Mouse (Mus musculus): ENCODE data around the gene Lsm6. TPM values are rescaled to one million over a fixed set of nuclear protein-coding genes. Genes with fewer than 3 reads are reported as not detected.

Gene Lsm6
- total RNA-seq, 2 experiments from 2014 or later = 21.8 to 40.7 TPM

DNA sequence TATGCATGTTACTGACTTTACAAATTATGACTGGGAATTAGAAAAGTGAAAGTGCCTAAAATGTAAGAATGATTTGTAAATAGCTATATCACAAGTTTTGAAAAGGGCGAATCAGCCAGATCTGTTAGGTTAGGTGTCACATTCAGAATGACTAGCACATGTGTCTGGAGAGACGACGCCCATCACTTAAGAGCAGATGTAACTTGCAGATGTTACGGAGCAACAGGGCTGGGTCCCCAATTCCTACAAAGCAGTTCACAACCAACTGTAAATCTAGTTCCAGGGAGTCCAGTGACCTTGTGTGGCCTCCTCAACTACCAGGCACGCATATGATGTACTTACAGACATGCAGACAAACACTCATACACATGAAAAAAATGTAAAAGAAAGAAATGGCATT lies 12.5 kb downstream of the Lsm6 start:
- ATAC-seq (replicated peaks; ENCODE audit: low FRiP score, poor library complexity, severe bottlenecking) = no peak

GRCm38 (mm10) chr8:78807283-78807682 lies 13.7 kb downstream of the Lsm6 start:
- no peak for ATAC-seq (replicated peaks; ENCODE audit: low FRiP score, poor library complexity, severe bottlenecking)

DNA sequence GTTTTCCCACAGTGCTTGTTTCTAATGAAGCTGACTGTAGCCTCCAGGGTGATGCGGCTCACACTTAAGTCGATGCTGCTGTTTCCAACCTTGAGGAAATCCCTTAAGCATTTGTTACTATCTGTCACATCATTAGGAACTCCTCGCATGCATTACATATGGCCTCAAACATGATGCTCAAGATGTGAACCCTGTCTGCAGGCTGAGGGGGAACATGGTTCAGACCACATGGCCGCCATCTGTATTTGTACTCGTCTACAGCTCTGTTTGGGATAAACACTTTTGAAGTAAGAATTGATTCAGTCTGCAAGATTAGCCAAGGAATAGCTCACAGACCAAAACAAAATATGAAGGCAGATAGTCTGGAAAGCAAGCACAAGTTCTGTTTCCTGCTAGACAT lies 14.9 kb downstream of the Lsm6 start:
- ATAC-seq (replicated peaks; ENCODE audit: low FRiP score, poor library complexity, severe bottlenecking) = no peak

GRCm38 (mm10) chr8:78801201-78801600 lies 19.7 kb downstream of the Lsm6 start:
- ATAC-seq (replicated peaks; ENCODE audit: low FRiP score, poor library complexity, severe bottlenecking) = no peak

DNA sequence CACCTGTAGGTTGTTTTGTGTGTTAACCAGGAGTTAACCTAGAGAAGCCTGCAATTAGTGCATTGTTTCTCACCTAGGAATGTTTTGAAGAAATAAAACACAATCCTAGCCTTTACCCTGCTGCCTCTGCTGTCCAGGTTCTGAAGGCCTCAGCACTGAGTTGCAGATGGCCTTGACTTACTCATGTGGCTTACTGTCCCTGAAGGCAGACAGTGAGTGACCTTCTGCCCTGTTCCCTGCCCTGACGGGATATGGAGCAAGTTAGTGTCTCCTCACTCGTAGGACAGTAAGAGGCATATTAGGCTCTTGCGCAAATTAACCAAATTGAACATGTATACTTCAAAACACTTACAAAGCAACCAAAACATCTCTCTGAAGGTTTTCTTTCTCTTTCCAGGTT lies 22.3 kb downstream of the Lsm6 start:
- no peak for ATAC-seq (replicated peaks; ENCODE audit: low FRiP score, poor library complexity, severe bottlenecking)

- ATAC-seq (replicated peaks; ENCODE audit: low FRiP score, poor library complexity, severe bottlenecking) = no peak
These were observed 23.0 kb downstream of the Lsm6 start for GRCm38 (mm10) chr8:78797985-78798384.

DNA sequence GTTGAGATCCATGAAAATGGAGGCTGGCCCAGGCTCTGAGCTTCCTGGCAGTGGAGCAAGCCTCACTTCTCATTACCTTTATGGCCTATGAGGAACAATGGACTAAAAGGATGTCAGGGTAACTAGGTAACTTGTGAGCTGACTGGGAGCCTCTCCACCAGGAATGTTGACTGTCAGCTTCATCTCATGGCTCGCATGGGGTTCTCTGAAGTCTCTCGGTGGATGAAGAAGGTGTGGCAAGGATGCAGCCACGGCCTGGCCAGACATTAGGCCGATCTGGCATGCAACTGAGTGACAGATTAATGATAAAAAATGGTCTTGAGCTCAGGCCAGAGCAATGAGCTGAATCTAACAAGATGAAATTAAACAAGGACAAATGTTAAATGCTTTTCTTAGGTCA lies 27.7 kb downstream of the Lsm6 start:
- no peak for ATAC-seq (replicated peaks; ENCODE audit: low FRiP score, poor library complexity, severe bottlenecking)

DNA sequence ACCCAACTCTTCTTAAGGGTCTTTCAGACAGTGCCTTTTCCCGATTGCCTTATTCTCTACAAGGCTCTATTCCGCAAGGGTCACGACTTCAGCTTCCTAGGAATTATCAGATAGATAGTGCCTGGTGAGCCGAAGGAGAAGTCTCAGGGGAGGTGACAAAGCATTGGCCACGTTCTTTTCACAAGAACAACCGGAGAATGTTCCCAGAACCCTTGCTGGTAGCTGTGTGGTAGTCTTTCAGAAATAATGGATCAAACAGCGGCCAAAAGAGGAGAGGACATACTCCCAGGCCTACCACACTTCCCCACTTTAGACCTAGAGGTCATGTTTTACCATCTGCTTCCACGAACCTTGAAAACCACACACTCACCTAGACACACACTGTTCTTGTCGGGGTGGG lies 44.1 kb downstream of the Lsm6 start:
- no peak for ATAC-seq (replicated peaks; ENCODE audit: low FRiP score, poor library complexity, severe bottlenecking)

GRCm38 (mm10) chr8:78771256-78771655 lies 49.7 kb downstream of the Lsm6 start:
- no peak for ATAC-seq (replicated peaks; ENCODE audit: low FRiP score, poor library complexity, severe bottlenecking)

- ATAC-seq (replicated peaks; ENCODE audit: low FRiP score, poor library complexity, severe bottlenecking) = no peak
These were observed 50.4 kb downstream of the Lsm6 start for GRCm38 (mm10) chr8:78770584-78770983.

DNA sequence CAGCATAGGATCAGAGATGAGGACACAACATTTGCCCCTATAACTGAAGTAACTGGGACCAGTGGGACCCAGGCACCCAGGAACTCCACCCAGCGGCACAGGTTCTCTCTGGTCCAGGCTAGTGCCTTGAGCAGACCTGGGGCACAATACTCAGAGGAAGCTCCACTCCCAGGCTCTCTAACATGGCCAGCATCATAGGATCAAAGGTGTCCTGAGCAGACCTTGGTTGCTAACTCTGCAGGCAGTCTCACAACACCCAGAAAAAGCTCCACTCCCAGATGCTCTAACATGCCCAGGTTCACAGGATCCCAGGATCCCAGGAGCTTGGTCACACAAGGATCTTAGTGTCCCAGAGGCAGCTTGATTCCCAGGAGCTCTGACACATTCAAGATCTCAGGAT lies 55.4 kb downstream of the Lsm6 start:
- ATAC-seq (replicated peaks; ENCODE audit: low FRiP score, poor library complexity, severe bottlenecking) = no peak

- ATAC-seq (replicated peaks; ENCODE audit: low FRiP score, poor library complexity, severe bottlenecking) = no peak
These were observed 56.0 kb downstream of the Lsm6 start for GRCm38 (mm10) chr8:78764976-78765375.

DNA sequence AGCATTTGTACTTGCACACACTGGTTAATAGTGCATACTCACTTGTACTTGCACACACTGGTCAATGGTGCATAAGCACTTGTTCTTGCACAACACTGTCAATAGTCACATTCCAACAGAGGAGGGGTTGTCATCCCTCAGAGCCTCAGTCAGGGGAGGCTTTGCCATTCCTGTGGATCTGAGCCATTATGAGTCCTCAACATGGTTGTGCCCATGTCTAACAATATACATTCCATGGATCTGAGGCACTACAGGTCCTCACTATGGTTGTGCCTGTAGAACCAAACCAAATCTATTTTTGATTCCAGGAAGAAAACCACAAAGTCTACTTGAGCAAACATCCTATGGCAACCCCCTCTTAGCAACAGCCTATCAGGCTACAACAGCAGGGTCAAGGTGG lies 61.8 kb downstream of the Lsm6 start:
- ATAC-seq (replicated peaks; ENCODE audit: low FRiP score, poor library complexity, severe bottlenecking) = no peak

- ATAC-seq (replicated peaks; ENCODE audit: low FRiP score, poor library complexity, severe bottlenecking) = no peak
These were observed 66.0 kb downstream of the Lsm6 start for GRCm38 (mm10) chr8:78754986-78755385.

Other genes starting within 250 kb of the Lsm6 start
- not detected in 2 replicates for gene Zfp827, start 207.3 kb upstream of the Lsm6 start, total RNA-seq (2015; ENCODE audit: low replicate concordance)
- gene Zfp827, start 207.3 kb upstream of the Lsm6 start, total RNA-seq (2017; ENCODE audit: low replicate concordance) = not detected in 2 replicates